Mouse (Mus musculus) thymus, postnatal 0 days (tissue): ENCODE results near the gene Zfp827. TPM values are rescaled to one million over a fixed set of nuclear protein-coding genes. Genes with fewer than 3 reads are reported as not detected.
A peak's percentile ranks its signal among the peaks of the same experiment; 100 is the strongest.

Source experiments
- DNase-seq: peaks from one replicate; pipeline ENCODE4 v3.0.0-alpha.2; 2015; ENCODE audit warnings: low spot score
- polyA plus RNA-seq: library from polyadenylated mRNA; unstranded; fragments of >200 nt; fragmentation: Nextera tagmentation; extraction: Ambion mirVana; gene quantifications from 2 replicates; pipeline ENCODE4 v1.2.1, GENCODE M21; 2015

The Zfp827 gene
- polyA plus RNA-seq, 1 experiment from 2014 or later, result 2.0 TPM

DNA sequence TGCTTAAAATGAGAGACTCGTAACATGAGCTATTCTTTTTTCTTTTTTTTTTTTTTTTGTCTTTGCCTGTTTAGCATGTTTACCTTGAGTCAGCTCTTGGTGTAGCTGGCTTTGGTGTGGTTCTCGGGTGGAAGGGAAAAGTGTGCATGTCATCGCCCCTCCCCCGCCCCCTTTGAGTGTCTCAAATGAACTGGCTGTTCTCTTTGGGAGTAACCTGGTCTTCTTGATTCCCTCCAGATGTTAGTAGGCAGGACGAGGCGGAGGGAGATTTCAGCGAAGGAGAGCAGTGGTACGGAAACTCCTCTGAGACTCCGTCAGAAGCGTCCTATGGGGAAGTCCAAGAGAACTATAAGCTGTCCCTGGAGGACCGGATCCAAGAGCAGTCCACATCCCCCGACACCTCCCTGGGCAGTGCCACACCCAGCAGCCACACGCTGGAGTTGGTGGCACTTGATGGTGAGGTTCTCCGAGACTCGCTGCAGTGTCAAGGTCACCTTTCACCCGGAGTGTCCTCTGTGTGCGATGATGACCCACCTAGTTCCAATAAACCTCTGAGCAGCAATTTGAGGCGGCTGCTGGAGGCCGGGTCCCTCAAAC lies 31.9 kb downstream of the Zfp827 start:
- peak; percentile 34 for DNase-seq

DNA sequence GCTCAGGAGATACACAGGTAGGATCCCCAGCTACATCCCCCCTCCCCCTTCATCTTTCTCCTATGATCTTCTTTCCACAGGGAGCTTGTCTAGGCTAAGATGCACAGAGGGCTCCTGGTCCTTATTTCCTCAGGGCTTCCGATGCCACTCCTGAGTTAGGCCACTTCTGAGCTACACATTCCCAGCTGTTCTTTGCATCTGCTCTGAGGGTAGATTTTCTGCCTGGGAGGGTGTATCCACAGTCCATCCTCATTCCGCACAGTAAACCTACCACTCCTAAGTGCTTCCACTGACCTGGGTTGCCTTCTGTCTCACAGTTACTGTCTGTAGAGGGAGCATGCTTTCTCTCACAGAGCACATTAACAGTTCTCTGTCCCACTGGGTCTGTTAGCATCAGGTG lies 37.7 kb downstream of the Zfp827 start:
- no peak for DNase-seq

DNA sequence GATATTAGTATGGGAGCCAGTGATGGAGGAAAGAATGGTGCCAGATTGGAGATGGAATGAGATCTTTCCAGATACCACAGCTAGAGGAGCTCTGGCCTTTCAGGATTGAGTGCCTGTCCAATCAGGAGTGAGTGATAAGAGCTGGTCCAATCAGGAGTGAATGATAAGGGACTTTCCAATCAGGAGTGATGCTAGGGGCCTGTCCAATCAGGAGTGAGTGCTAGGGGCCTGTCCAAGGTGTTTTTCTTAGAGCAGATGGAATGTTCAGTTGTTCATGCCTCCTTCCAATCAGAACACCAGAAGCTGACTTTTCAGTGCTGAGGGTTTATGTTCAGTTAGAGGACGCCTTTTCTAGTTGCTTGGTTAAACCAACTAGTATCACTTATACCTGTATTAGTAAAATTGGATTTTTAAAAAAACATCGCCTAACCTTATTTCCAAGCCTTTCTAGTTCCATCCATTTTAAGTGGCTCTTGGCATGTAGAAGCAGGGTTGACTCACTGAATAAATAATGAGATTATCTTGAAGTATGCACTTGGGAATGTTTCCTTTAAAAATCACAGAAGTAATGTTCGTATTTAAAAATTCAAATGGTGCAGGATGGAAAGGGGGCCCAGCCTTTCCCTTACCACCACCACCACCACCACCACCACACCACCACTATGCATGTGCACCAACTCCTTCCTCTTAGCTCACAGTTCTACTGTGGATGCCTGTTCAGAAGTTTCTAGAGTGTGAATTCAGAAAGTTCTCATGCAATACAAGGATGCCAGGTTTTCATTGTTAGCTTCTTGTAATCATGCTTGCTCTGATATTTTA lies 39.8 kb downstream of the Zfp827 start:
- DNase-seq, result no peak

DNA sequence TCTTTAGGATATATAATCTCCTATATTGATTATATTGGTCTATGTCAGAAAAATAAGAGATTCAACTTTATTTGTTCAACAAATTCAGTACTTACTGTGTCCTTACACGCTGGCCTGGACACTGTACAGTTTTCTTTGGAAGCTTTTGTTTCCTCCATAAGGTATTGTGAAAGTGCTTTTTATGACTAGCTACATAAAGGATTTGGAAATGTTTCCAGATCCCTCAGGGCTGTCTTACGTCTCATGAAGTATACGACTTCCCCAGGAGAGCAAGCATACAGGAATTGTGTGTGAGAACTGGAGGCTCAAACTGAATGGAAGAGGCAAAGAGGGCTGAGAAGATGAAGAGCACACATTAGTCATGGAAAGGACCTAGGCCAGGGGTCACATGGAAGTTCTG lies 45.1 kb downstream of the Zfp827 start:
- DNase-seq, result no peak

DNA sequence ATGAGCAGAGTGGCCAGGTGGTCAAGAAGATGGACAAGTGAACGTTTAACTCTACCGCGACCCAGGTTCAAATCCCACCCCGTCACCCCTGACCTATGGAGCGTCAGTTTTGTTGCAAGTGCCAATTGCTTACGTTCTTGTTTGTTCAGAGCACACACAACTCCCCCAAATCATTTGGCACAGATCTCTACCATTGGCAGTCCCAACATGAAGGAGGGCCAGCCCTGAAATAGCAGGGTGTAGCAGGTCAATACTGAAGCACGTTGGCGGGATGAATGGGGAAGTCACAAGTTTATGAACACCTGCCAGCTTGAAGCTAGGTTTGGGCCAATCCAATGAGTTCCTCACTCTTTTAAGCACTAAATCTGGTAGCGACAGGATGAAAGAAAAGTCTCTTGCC lies 46.7 kb downstream of the Zfp827 start:
- DNase-seq, result no peak

DNA sequence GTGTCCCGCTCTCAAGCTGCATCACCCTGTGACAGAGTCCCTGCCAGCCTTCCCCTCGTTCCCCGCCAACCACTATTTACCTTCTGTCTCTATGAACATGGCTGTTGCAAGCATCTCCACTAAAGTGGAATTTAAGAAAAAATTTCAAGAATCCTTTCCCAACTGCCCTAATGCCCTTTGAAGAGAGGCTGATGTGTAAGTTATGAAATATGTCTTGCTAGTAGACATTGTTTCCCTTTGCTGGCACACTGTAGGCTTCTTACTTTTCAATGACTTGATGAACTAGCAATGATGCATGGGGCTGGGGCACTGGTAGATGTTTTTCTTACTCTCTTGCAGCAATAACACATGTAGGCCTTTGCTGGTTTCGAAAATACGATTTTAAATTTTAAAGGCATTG lies 49.0 kb downstream of the Zfp827 start:
- no peak for DNase-seq

DNA sequence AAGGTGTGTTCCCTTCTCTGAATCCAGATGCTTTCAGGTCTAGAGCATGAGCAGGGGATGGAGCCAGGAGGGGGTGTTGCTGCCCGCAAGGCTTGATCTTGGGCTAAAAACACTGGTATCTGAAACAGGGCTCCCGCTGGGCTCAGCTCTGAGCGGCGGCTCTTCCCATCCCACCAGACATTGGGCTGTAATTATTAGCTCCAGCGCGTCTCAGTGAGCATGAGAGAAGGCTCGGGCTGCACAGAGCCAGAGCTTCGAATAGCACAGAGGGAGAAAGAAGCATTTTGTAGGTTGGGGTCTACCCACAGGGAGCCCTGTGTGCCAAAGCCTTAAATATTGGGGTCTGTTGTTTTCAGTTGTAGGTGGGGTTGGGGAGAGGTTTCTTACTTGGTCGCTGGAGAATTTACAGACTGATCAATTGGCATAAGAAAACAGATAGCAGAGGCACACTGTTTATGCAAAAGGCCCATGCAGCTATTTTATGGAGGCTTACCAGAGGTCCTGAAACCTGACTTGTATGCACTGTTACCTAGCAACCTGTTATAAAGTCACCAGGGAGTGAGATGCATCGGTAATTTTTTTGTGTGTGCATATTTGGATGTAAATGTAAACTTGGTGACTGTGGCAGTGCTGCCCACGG lies 50.4 kb downstream of the Zfp827 start:
- DNase-seq, result no peak

DNA sequence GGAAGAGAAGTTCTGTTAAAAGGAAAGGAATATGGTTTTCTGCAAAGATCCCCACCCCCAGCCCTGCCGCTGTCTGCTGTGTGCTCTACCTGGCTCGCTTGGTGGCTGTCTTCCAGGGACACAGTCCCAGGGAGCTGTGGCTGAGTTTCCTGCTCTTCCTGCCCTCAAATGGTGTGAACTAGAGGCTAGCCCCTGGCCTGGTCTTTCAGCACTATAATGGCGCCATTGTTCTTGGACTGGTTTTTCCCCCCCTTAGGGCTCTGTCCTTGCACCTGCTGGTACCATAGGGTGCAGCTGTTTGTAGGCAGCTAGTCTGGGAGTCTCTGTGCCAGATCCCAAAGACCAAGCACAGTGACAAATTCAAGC lies 50.9 kb downstream of the Zfp827 start:
- DNase-seq, result no peak

DNA sequence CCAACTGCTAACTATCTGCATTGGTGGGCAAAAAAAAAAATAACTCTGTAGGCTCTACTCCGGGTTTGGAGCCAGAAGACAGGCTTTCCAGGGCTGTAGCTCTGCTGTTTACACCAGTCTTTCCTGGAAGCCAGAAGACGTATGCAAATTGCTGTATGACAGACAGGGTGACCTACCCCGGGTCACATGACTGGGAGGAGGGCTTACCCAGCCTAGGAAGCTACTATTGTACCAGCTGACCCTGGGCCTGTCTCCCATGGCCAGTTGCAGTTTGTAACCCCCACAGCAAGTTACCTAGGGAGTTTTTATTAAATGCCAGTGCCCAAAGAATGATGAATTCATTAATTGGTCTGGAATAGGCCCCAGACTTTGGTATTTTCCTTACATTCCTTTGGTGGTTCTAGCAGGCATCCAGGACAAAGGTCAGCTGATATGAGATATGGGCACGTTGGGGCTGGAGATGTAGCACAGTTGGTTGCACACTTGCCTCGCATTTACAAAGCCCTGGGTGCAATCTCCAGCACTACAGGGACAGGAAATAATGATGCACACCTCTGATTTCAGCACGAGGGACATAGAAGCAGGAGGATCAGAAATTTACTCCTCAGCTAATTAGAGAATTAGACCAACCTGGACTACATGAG lies 52.0 kb downstream of the Zfp827 start:
- DNase-seq, result no peak

DNA sequence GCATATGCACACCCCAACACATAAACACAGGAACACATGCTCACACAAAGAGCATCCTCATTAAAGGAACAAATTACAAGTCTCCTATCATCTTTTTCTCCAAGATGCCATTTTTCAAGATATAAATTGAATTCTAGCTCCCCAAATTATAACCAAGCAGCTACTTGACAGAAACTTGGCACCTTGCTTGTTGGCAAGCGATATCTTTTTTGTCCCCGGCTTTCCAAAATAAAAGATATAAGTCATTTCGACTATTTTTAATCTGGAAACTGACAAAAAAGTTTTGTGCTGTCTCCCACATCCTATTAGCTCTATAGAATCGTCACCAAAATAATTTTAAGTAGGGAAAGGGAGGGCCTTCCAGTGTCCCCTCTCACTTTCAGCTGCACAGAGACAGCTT lies 53.1 kb downstream of the Zfp827 start:
- no peak for DNase-seq

DNA sequence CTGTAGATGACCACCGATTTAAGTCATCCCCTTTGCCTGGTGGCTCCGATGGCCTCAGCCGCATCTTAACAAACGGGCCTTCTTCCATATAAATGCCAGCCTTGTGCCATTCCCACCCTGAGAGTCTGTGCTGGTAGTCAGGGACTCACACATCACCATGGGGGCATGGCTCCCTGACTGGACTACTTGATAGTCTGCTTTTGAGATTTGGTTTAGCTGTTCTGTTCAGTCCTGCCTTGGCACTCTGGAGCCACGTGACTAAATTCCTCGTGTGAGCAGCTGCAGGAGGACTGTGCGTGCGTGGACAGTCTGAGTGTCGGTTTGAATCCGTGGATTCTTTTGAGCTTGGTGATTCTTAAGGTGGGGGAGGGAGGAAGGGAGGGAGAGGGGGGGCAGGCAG lies 53.7 kb downstream of the Zfp827 start:
- no peak for DNase-seq

DNA sequence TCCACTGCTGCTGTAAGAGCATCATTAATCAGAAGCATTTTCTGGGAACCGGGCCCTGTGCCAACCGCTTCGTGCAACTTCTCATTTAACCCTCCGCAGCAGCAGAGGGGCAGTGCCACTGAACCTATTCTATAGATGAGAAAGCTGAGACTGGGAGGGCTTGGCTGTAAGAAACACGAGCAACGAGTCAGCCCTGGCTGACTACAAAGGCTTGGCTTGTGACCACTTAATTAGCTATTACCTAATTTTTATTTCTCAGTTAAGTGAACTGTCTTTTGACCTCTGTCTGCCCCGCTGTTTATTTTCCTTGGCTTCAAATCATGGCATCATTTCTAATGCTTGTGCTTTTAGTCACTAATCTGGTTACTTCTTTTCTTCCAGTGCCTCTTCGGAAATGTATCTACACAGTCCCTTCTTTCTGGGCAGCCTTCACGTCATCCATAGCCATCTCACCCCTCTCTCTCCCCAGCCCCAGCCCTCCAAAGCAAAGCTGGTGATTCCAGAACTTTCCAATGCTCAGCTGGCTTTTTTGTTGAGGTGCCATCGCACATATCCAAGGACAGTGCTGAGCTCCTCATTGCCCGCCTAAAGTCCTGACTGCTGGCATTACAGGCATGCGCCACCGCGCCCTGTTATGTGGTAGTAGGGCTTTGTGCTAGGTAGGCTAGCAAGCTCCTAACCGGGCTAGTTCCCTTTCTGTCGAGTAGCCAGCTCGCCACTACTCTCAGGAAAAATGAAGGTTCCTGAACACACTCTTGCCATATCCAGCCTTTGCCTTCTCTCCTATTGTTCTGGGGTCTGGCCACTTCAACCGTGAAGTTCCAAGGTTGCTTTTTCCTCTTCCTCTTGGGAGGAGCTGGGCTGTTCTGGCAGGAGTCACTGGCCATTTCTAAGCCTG lies 55.5 kb downstream of the Zfp827 start:
- DNase-seq, result no peak

DNA sequence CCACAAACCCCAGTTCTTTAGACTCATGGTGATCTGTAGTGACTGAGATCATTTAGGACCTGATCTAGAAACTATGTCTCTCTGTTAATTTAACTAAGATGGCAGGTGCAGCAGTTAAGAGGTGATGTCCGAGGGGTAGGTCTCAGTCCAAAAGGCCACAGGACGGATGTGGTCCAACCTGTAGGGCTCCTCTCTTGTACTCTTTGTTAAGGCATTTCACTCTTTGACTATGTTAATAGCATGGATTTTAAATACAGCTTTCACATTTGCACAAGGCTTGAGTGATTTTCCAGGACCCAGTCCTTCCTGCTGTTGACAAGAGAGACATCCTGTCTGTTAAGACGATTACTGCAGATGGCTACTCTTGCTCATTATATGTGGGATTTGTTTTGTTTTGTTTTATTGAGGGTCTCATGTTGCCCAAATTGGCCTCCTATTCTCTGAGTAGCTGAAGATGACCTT lies 56.2 kb downstream of the Zfp827 start:
- DNase-seq, result no peak

DNA sequence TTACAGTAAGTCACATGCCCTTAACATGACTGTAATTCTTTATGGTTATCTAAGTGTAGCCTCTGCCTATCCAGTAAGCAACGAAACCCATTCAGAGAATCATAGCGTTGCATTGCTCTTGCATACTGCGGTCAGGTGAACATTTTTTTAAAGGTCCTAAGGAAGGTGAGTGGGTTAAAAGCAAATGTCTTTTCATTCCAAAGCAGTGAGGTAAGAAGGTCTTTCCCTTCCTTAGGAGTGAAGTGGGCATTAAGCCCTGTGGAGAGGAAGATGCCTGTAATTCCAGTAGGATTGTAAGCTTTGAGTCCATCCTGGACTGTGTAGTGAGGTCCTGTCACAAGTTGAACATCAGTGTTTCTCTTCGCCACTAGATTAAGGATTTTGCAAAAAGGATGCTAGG lies 66.2 kb downstream of the Zfp827 start:
- no peak for DNase-seq

DNA sequence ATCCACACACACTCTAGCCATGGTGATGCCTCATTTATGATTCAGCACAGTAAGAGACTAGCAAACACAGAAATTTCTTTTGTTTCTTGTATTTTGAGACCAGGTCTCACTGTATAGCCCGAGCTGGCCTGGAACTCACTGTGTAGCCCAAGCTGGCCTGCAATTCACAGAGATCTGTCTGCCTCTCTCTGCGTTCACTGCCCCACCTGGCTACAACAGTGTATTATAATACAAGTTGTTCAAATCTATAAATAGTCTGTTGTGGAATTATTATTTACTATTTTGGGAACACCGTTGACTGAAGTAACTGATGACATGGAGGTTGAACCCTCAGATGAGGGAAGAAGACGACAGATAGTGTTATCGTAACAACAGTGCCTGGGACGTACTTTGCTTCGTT lies 66.9 kb downstream of the Zfp827 start:
- no peak for DNase-seq

DNA sequence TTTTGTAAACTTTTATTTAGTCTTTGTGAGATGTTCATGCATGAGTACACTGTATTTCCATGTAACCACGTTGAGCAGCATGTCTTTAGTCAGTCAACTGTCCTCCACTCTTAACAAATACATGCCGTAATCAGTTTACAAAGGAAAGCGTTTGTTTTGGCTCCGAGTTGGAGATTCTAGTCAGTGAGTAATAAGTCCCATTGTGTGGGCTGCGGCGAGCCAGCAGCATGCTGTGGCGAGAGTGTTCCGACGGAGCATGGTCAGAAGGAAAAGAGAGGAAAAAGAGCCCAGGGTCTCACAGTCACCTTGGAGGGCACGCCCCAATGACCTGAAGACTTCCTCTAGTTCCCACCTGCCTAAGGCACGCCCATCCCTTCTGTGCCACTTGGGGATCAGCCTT lies 68.7 kb downstream of the Zfp827 start:
- DNase-seq, result no peak

DNA sequence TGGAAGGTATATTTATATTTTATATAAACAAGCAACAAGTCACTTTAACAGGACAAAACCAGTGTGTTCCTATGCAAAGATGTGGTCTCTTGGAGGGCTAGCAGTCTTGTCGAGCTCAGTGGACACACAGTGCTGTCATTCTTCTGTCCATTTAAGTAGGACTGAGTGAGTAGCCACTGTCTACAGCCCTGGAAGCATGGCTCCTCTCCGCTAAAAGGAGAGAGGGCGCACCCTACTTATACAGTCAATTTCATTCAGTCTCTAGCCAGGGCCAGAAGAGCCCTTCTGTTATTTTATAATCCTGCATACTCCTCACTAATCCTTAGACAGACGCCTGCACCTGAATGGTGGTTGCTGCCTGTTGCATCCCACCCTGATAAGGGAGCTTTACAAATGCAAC lies 74.5 kb downstream of the Zfp827 start:
- no peak for DNase-seq

DNA sequence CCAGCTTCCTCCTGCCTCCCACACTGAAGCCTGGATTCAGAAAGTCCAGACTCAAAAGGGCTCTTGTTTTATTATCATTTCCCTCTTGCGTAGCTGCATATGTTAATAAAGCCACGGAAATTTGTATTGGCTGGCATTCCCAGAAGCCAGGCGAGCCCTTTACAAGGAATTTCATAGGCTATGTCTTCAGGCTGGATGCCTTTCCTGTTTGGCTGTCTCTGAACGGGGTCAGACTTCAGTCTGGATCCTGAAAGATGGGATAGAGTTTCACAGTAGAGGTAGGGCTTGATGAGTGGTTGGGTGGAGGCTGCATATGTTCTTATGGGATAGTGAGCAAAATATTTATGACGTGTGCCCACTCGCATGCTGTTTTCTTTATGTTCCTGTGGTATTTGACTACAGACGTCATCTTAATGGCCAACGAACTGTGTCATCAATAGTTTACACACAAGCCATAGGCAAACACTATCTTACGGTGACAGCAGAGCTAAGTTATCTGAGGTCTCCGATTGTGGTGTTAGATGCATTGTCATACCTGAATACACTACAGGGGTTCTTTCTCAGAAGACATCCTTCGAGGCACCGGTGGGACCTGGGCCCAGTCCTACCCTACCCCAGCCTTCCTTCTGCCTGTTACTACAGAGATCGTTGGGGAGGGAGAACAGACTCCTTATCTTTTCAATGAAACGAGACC lies 75.1 kb downstream of the Zfp827 start:
- no peak for DNase-seq

DNA sequence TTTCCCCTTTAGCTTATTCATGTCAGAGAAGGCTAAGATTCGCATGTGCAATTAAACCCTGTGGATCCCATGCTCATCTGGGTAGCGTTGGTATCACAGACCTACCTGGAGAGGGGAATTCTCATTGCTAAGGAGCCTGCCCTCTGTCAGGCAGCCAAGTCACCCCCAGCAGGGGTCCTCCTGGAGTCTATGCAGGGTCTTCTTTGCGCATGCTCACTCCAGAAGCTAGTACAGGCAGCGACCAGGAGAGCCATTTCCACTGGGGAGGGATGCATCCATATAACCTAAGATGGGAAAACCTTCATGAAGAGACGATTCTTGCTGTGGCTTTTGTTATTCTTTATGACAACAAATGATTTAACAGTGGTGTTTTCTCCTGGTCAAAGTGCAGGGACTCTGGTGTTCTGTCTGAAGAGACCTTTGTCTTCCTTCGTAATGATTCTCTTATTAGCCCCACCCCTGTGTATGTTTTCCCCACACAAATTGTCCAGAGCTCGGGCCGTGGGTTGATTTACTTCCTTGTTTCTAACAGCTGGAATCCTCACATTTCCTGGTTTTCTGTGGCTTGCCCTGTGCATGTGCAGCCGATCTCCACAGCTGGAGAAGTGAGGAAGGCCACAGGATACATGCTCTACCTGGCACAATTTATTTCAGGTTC lies 75.8 kb downstream of the Zfp827 start:
- no peak for DNase-seq

DNA sequence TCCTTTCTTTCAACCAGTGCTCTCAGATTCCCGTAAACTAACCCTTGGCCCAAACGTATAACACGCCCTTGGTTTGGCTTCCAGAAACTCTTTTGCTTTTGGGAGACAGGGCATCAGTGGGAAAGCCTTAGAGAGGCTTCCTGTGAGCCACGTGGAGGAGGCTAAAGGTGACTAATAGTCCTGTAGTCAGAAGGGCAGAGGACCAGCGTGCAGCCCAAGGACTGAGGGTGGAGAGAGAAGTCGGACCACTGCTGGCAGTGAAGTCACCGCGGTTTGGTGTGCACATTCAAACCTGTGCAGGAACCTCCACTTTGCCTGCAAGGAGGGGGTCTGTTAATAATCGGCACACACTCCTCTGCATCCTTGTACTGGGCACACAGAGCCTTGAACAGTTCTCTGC lies 76.4 kb downstream of the Zfp827 start:
- DNase-seq, result no peak
